Mouse (Mus musculus): ENCODE data around the gene Acot13. TPM values are rescaled to one million over a fixed set of nuclear protein-coding genes. Genes with fewer than 3 reads are reported as not detected.

The Acot13 gene
- total RNA-seq, 2 experiments from 2014 or later, result 233 to 245 TPM

GRCm38 (mm10) chr13:24830756-24831352 is 486 bp downstream of the Acot13 start:
- no peak for DNase-seq

- DNase-seq, result no peak
Measured at GRCm38 (mm10) chr13:24826116-24826515, 5.2 kb downstream of the Acot13 start.

- peak; percentile 50 for DNase-seq
Measured at GRCm38 (mm10) chr13:24825587-24825986, 5.8 kb downstream of the Acot13 start.

GRCm38 (mm10) chr13:24824647-24825046 is 6.7 kb downstream of the Acot13 start:
- peak; percentile 42 for DNase-seq

GRCm38 (mm10) chr13:24822663-24823343 is 8.5 kb downstream of the Acot13 start:
- no peak for DNase-seq

GRCm38 (mm10) chr13:24819931-24820330 is 11.4 kb downstream of the Acot13 start:
- DNase-seq, result no peak

GRCm38 (mm10) chr13:24816125-24817092 is 14.9 kb downstream of the Acot13 start:
- DNase-seq, result peak; percentile 20

- DNase-seq, result no peak
Measured at GRCm38 (mm10) chr13:24814616-24815015, 16.7 kb downstream of the Acot13 start.

- DNase-seq, result no peak
Measured at GRCm38 (mm10) chr13:24812521-24812920, 18.8 kb downstream of the Acot13 start.

GRCm38 (mm10) chr13:24806079-24806478 is 25.3 kb downstream of the Acot13 start:
- DNase-seq, result peak; percentile 32

GRCm38 (mm10) chr13:24803196-24803595 is 28.1 kb downstream of the Acot13 start:
- DNase-seq, result no peak

- DNase-seq, result peak; percentile 33
Measured at GRCm38 (mm10) chr13:24802131-24802691, 29.1 kb downstream of the Acot13 start.

- peak; percentile 74 for DNase-seq
Measured at GRCm38 (mm10) chr13:24801308-24801921, 29.9 kb downstream of the Acot13 start, which contains the start of gene BC005537. BC005537 (plus strand) TSS chr13:24801657.

GRCm38 (mm10) chr13:24800674-24801307 is 30.5 kb downstream of the Acot13 start:
- peak; percentile 97 for DNase-seq

- peak; percentile 40 for DNase-seq
Measured at GRCm38 (mm10) chr13:24799925-24800673, 31.2 kb downstream of the Acot13 start.

GRCm38 (mm10) chr13:24799378-24799777 is 32.0 kb downstream of the Acot13 start:
- DNase-seq, result no peak

- no peak for DNase-seq
Measured at GRCm38 (mm10) chr13:24798686-24799085, 32.7 kb downstream of the Acot13 start.

- DNase-seq, result no peak
Measured at GRCm38 (mm10) chr13:24792411-24793045, 38.8 kb downstream of the Acot13 start.

- DNase-seq, result no peak
Measured at GRCm38 (mm10) chr13:24791349-24791748, 40.0 kb downstream of the Acot13 start.

GRCm38 (mm10) chr13:24787477-24787876 is 43.9 kb downstream of the Acot13 start:
- DNase-seq, result no peak
